Mouse (Mus musculus) brain, embryonic 14.5 days (tissue): ENCODE results near the gene Zfp180.

Source experiments
- CTCF ChIP-seq: fragments of 200-500 bp; IDR thresholded peaks from 2 replicates; pipeline ENCODE4 v1.5.1; 2012; ENCODE audit warnings: inconsistent platforms, mild to moderate bottlenecking, moderate library complexity, borderline replicate concordance; ENCODE audit not compliant: insufficient read depth, insufficient read length; ENCODE audit errors: extremely low read depth
- POLR2A ChIP-seq: fragments of 200-500 bp; IDR thresholded peaks from 2 replicates; pipeline ENCODE4 v1.6.1; 2012; ENCODE audit warnings: mild to moderate bottlenecking, inconsistent platforms, borderline replicate concordance; ENCODE audit not compliant: poor library complexity, insufficient read depth, insufficient read length, severe bottlenecking; ENCODE audit errors: extremely low read depth

DNA sequence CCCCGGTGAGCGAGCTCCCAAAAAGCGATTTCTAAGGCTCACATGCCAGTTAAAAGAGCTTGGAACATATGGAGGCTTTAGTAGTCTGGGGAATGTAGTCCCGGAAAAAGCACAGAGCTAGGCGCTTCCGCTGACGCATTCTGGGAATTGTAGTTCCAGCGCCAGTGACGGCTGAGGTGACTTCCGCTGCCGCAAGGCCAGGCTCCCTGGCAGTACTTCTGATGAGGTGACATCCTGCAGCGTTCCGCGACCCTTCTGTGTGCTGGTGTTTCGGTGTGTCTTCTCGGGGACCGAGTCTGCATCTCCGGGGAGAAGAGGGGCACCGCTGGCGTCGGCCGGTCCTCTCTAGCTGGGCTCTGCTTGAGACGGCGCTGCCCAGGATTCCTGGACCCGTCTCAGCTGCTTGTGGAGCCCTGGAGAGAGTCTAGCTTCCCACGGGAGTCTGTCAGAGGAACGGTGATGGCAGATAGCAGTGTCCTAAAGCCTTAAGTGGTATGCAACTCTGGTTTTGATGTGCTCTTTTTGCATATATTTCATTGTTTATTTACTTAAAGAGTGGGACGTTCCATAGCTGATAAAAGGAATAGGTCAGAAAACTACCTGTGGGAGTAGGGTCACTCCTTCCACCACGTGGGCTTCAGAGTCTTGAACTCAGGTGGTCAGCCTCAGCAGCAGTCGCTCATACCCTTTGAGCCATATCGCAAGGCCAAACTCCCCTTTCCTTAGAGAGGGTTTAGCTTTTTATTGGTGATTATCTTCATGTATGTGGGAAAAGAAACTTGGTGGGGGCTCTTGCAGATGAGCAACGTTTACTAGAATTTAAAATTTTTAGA, 52.5 kb downstream of the Zfp180 start, which contains the start of gene Zfp235:
- TF ChIP-seq CTCF (no peak), POLR2A (peak; percentile 63; the same call in 1 of the 2 replicates)
